Mouse (Mus musculus) heart, adult 18-20 months (tissue): Measurements from ENCODE around the gene Prph2. TPM values are rescaled to one million over a fixed set of nuclear protein-coding genes. Genes with fewer than 3 reads are reported as not detected.

ENCODE experiments used
- DNase-seq, 2 experiments: peaks; one replicate each; pipeline ENCODE4 v3.0.0; 2021 to 2022; ENCODE audit warnings: mixed read lengths in 1 of 2
- long read RNA-seq, 2 experiments: library from polyadenylated mRNA; stranded (forward); transcript quantifications; one replicate each; pipeline ENCODE4 v2.0.0; 2021
- total RNA-seq, 2 experiments: library from RNA; stranded (reverse); gene quantifications; 2 replicates each; pipeline ENCODE4 v1.2.3; 2021

Gene Prph2
- total RNA-seq: not detected
- long read RNA-seq, experiment 1: 0 reads
- long read RNA-seq, experiment 2: 0 reads

DNA sequence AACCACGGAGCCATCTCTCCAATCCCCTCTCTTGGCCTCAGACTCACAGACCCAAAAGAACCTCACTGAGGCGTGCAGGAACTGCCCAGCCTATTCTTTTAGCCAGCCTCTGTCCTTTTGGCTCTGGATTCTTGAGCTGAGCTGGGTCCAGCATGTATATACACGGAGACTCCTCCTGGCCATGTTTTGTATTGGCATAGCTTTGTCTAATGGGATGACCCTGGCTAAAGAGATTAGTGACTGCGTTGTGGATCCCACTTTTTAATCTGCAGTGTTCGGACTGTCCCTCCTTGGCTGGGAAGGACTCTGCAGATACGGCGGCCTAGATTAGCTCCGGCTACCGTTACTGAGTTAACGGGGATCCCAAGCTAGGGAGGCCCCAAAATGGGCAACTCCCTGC is at the start of gene Prph2:
Prph2 (plus strand) TSS at position 274 of the 400 bp plus-strand sequence.
- no peak for DNase-seq

DNA sequence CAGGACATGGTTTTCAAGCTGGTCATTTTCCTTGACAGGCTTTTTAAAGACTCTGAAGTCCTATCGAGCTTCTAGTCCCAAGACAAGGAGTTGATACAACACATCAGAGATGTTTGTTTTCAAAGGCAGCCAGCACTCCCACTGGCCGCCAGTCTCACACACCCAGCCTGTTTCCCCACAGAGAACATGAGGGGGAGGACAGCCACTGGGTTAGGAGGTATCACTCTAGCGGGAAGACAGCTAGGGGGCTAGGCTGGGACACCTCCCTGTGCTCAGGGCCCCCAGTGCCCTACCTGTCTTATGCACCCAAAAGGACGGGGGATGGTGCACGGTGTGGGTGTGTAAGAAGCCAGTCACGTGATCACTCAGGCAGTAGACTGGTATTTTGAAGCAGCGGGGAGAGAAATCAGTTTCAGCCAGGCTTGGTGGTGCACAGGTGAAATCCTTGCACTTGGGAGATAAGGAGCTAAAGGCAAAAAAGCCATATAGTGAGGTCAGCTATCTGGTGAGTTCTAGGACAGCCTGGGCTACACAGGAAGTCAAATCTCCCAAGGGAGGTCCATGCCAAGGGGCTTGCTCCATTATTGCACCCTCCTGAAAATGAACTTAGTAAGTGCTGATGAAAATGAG is 45.6 kb upstream of the Prph2 start:
- DNase-seq: no peak

DNA sequence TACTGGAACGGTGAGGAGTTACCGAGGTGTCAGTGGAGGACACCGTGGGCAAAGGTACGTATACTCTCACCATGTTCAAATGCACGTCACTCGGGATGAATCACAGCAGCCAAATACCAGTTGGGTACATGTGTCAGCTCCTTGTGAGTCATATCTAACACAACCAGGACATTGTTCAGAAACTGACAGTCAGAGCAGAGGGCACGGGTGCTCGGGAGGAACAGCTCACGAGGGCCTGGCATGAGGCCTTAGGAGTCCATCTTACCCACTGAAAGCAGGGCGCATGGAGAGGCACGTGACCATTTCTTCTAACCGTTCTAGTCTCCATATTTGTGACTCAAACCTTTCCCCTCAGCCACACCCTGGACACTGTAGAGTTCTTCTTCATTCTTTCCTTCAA is 43.4 kb upstream of the Prph2 start:
- DNase-seq: no peak

DNA sequence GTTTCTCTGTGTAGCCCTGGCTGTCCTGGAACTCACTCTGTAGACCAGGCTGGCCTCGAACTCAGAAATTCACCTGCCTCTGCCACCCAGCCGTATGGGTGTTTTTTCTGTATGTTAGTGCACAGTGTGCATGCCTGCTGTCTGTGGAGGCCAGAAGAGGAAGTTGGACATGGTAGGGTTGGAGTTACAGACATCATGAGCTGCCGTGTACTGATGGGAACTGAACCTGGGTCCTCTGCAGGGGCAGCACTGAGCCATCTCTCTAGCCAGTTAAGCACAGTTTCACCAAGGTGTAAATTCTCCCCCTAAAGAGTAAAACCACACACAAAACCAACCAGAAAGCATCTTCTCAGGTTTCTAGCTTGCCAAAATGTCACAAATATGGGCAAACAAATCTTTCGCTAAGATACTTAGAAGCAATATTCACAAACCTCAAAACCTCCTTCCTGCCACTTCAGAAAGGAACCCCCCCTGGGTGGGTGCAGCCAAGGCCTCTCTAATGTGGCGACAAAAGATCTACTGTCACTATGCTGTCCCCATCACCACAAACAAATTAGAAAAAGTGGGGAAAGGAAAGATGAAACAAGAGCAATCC is 40.0 kb upstream of the Prph2 start:
- DNase-seq: no peak

DNA sequence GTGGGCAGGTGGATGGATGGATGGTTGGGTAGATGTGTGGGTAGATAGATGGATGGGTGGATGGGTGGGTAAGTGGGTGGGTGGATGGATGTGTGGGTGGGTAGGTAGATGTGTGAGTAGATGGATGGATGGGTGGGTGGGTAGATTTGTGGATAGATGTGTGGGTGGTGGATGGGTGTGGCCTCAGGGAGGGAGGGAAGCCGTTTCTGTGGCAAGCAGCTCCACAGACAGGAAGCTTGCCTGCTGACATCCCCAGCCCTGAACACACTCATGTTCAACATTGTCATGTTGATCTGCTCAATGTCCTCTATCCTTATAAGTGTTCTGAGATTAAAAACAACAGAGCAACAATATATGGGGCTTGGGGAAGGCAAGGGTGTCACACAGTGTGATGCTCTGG is 39.3 kb upstream of the Prph2 start:
- no peak for DNase-seq

DNA sequence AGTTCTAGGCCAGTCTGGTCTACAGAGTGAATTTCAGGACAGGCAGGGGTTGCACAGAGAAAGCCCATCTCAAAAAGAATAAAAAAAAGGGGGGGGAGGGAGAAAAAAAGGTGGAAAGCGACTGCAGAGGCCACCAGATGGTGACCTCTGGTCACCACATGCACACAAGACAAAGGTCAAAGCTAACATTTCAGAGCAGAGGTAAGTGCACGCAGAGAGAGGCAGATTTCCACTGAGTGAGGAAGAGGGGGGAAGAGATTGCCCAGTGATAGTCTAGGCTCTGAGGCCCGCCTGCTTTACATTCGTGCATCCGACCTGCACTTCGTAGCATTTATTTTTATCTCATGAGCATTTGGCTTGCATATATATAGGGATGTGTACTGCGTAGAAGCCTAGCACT is 37.5 kb upstream of the Prph2 start:
- no peak for DNase-seq

DNA sequence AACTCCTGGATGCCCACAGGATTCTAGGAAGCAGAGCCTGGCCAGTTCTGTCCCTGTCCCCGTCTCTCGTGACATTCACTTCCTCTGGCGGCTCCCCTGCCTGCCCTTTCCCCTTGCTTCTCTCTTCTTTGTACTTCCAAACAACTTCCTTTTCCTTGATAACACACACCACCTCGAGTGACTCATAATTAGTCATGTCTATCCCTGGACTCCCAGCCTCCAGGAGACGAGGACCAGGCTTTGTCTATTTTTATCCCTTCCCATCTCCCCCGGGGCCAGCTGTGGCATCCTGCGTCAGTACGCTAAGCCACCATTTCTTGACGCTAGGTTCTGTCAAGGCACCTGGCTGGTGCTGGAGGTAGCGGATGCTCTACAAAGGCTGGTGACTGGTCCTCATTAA is 36.1 kb upstream of the Prph2 start:
- DNase-seq: peak; percentile 67 to 82

DNA sequence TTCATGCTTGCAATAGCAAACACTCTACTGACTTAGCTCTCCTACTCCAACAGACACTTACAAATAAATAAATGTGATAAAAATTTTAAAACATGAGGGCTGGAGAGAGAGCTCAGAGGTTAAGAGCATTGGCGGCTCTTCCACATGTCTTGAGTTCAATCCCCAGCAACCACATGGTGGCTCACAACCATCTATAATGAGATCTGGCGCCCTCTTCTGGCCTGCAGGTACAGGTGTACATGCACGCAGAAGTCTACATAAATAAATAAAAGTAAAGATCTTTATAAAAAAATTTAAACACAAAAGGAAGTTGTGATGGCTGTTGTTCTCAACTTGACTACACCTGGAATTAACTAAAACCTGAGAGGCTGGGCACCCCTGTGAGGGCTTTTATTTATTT is 34.6 kb upstream of the Prph2 start:
- no peak for DNase-seq

DNA sequence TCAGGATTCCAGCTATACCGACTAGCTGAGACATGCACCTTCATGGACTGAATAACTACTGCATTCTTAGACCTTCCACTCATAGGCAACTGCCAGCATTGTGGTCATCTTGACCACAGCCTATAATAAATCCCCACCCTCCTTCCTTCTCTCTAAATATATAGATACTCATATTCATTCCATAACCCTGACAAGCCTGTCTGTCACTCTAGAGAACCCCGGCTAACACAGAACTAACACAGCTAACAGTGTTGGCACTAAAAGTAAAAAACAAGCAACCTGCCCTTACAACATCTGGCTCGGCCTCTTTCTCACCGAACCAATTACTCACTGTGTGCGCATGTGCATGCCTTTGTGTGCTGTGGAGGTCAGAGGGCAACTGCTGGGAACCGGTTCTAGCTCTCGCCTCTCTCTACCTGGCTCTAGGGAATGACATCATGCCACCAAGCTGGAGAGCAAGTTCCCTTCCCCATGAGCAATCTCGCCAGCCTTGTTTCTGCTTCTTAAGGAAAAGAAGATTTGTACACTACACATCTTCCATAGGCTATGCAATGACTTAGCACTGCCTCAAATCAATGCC is 33.8 kb upstream of the Prph2 start:
- no peak for DNase-seq

DNA sequence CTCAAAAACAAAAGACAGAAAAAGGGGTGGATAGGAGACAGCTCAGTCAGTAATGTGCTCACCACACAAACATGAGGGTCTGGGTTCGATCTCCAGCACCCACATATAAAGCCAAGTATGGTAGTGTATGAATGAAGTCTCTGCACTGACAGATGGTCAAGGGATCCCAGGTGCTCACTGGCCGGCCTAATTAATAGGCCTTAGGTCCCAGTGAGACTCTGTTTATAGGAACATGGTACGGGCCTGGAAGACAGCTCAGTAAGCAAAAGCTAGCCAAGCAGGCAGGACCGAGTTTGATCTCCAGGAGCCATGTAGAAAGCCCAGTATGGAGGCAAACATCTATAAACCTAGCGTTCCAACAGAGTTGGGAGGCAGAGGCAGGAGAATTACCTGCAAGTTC is 33.2 kb upstream of the Prph2 start:
- DNase-seq: no peak

DNA sequence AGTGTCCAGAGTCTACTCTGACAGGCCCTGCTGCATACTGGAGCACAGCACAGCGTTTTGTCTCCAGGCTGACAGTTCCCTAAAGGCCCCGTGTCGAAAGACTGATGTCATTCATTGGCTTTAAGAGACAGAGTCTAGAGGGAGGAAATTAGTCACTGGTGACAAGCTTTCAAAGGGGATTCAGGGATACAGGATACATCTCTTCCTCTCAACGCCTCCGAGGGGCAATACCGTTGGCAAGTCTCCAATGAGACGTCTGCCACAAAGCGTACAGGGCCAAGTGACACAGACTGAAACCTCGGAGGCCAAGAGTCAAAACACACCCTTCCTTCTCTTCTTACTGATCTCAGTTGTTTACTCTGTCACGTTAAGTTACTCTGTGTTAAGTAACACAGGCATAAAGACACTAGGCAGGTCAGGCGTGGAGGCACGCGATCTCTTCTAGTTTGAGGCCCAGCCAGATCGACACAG is 30.4 kb upstream of the Prph2 start:
- peak; percentile 83 to 92 for DNase-seq

DNA sequence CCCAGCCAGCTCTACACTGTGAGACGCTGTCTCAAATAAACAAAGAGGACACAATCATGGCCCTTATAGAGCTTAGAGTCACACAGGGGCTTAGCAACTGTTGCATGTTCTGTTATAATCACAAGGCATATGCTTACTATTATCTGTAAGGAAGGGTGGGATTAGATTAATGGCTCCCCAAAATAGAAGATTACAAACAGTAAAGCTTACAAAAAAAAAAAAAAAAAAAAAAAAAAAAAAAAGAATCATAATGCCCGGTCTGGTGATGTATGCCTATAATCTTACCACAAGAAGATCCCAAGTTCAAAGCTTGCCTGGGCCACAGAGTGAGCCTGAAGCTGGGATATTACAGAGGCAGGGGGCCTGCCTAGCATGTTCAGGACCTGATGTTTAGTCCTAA is 29.9 kb upstream of the Prph2 start:
- no peak for DNase-seq

DNA sequence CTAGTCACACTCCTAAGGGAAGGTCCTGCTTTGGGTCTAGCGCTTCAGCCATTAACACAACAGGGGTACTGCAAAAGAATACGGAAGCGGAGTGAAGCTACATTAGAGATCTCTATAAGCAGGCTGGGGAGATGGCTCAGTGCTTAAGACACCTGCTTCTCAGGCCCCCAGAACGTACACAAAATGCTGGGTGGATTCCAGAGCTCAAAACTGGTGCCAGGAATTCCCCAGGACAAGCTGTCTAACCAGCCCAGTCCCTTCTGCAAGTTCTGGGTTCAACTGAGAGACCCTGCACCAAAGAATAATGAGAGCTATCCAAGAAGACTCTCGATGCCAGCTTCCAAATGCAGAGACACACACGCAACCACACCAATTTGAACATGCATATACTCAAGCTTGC is 28.5 kb upstream of the Prph2 start:
- no peak for DNase-seq

DNA sequence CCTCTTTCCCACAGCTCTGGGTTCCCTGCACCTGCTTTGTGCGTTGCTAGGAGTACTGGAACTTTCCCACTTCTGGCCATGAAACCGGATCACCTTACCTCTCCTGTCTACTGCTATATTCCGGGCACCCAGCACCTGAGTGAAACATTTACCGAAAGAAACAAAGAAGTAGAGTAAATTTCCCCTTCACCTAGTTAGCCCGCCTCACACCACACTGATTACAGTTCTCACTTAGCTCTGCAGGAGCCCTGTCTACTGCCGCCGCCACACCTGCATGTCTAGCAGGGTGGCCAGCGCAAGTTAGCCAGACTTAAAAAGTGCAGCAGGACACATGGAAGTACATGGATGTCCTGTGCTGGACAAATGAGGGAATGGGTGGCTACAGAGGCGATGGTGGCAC is 27.2 kb upstream of the Prph2 start:
- DNase-seq: no peak

DNA sequence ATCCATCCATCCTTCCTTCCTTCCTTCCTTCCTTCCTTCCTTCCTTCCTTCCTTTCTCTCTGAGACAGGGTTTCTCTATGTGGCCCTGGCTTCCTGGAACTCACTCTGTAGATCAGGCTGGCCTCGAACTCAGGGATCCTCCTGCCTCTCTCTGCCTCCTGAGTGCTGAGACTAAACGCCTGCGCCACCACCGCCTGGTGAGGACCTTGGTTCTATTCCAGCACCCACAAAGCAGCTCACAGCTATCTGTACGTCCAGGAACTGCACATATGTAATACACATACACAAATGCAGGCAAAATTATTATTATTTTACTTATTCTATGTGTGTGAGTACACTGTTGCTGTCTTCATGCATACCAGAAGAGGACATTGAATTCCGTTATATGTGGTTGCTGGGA is 25.5 kb upstream of the Prph2 start:
- no peak for DNase-seq

DNA sequence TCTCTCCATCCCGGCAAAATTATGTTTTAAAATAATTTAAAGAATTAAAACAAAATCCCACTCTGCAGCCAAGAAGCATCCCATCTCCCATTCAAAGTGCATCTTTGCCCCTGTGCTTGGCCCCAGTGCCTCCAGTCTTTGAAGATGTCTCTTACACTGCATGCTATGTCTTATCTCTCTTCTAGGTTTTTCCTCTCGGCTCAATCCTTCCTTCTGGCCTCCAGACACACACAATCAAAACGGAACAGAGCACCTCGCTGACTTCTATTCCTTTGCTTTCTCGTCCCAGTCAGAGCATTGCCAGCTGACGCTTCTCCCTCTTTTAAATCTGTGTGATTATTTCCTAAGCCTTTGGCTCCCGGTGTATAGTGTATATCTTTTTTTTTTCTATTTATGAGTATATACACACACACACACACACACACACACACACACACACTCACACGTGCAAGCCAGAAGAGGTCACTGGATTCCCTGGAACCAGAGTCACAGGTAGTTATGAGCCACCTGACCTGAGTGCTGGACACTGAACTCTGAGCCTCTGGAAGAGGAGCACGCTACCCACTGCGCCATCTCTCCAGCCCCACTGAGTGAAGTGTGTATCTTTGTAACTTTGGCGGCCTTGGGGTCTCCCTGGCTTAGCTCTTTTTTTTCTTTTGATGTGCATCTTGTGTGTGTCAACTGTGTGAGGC is 24.9 kb upstream of the Prph2 start:
- DNase-seq: no peak

DNA sequence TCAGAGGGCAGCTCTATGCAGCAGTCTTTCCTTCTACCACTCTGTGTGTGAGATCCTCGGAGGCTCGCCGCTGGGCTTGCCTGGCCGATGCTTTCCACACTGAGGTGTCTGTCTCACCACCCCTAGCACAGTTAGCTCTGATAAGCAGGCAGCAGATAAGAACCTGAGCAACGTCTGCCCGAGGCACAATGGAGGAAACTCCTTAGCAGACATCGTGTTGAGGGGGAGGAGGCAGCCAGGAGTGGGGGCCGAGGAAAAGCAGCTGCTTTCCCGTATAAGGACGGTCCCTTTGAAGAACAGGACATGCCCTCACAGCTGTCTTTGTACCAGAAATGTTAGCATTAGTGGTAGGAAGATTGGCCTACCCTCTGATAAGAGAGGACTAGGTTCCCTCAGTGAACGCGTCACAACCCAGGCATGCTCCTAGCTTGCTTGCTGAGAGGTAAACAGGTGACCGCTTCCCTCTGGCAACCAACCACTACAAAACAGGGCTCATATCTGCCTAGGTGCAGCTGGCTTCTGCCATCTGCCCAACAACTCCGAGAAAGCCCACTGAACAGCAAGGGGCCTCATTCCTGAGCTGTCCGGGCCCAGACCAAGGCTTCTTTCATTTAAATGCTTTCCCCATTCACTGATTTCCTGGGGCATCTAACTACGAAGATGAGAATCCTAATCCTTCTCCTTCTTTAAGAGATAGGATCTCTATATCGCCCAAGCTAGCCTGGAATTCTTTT is 24.2 kb upstream of the Prph2 start:
- DNase-seq: no peak

DNA sequence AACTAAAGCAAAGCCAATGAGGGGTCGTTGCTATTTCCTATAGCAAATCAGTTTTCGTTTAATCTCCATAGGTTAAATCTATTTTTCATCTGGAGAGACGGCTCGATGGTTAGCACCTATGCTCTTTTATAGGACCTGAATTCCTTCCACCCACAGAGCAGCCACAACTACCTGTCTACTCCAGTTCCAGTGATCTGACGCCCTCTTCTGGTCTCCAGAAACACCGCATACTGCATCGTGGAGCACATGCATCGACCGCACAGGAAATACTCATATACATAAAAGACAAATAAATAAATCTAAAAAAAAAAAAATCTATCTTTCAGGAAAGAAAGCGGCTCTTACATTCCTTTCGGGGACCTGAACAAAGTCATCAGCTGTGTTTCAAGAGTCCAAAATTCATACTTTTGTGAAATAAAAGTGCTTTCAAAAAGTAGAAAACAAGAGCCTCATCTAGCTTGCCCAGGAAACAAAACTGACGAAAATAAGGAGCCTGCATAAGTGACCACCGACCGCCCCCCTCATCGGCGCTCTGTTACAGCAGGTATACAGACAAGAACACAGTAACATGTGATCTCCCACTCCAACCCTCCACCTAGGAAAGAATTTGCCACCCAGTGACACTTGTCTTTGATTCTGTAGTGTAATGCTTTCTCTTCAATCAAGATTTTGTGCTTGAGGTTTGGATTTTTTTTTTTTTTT is 21.6 kb upstream of the Prph2 start:
- peak; percentile 59 to 65 for DNase-seq

DNA sequence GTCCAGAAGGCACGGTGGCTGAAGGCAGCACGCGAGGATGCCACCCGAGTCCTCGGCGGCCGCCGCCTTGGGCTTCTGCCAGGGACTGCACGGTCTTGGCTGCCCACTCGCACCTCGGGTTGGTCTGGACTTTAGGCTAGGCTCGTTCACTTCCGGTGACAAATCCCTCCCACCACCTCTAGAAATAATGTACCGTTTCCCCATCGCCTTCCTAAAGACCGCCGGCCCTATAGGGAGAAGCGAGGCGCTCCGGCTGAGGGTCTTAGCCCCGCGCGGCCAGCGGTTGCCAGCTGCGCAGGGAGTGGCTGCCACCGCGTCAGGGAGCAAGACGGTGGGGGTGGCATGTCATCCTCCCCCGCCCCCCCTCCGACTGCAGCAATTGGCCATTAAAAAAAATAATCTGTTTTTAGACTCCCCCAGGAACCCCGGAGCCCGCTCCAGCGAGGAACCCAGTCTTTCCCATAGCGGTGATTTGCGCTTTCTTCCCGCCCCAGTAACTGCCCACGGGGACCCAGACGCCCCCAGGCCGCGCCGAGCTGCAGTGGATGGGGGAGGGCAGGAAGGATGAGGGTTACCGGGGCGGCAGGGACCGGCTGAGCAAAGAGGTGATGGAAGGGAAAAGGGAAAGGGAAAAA is 20.7 kb upstream of the Prph2 start:
- peak; percentile 85 to 88 for DNase-seq

DNA sequence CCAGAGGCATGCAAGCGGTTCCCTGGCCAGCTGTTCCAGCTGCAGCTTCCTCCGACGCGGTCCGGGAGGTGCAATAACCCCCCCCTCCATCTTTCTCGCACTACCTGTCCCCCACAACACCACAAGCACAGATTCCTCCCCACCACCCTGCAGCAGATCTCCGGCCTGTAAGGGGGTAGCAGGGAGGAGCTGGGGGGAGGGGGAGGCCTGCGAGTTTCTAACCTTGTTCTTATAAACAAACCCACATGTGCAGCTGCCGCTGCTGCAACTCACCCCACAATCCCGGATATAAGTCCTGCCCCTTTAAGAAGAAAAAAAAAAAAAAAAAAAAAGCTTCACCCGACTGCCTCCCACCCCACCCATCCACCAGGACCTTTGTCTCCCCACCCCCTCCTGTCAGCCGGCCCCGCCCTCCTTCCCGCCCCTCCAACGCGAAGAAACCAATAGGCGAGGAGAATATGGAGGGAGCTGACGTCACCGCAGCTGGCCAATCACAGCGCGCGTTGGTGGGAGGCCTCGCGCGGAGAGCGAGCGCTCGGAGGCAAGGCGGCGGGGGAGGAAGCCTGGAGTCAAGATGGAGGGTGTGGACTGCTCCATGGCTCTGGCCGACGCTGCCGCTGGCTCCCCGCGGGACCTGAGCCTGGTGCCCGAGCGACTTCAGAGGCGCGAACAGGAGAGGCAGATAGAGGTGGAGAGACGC is 20.0 kb upstream of the Prph2 start, which contains the start of gene Tbcc:
Tbcc (plus strand) TSS at position 569 of the 700 bp plus-strand sequence.
- DNase-seq: peak; percentile 97 to 98
